Mouse (Mus musculus): ENCODE results near the gene Dnajc4.

Gene Dnajc4

DNA sequence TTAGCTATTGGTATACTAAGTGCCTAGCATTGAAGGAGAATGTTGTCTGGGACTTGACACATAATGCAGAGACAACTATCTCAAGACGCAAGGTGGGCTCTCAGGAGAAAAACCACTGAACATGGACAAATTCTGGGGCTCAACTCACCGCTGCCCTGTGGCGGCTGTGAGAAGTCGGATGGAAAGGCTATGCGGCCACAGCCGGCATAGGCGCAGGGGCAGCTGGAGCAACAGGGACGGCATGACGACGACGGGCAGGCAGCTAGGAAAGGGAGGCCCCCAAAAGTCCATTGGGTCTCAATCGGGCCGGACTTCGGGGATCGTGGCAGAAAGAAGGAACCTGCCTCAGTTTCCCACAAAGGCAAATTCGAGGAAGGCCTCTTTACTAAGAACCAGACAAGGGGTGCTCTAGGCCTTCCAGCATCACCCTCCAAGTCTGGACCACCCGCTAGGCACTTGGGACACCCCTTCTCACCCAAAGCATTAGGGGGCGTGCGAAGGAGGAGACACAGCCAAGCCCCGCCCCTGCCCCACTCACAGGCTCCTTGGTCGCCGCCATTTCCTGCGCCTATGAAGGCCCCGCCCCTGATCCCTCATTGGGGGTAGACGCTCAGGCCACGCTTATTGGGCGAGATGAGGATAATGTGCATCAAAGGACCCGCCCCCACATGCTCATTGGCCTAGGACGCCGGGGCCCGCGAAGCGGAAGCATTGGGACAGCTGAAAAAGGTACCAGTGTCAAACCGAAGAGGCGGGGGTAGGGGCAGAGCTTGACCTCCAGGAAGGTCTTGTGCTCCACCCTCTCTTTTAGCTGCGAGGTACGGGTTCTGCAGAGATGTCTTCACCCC lies at the start of gene Dnajc4:
Gene Dnajc4 (minus strand): TSS at position 562 of the 848 bp plus-strand sequence.
- DNase-seq (ENCODE audit: extremely low spot score, low read depth, low spot score): peak; percentile 86

DNA sequence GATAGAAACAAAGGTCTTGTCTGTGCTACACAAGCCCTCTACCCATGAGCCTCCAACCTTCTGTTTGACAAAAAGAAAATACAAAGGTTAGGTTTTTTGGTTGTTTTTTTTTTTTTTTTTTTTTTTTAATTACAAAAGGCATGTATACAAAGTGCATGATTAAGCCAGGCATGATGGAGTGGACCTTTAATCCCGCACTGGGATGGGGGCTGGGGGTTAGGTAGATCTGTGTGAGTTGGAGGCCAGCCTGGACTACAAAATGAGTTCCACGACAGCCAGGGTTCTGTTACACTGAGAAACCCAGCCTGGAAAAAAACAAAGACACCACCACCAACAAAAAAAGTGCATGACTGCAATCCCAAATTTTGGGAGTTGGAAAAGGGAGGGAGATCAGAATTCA lies 48.8 kb upstream of the Dnajc4 start:
- DNase-seq (ENCODE audit: extremely low spot score, low read depth, low spot score): no peak

GRCm38 (mm10) chr19:7040637-7041130 lies 48.3 kb upstream of the Dnajc4 start:
- DNase-seq (ENCODE audit: extremely low spot score, low read depth, low spot score): no peak

GRCm38 (mm10) chr19:7039841-7040636 lies 47.7 kb upstream of the Dnajc4 start, which contains the start of gene Stip1:
Gene Stip1 (minus strand): TSS chr19:7039967.
- peak; percentile 99 for DNase-seq (ENCODE audit: extremely low spot score, low read depth, low spot score)

DNA sequence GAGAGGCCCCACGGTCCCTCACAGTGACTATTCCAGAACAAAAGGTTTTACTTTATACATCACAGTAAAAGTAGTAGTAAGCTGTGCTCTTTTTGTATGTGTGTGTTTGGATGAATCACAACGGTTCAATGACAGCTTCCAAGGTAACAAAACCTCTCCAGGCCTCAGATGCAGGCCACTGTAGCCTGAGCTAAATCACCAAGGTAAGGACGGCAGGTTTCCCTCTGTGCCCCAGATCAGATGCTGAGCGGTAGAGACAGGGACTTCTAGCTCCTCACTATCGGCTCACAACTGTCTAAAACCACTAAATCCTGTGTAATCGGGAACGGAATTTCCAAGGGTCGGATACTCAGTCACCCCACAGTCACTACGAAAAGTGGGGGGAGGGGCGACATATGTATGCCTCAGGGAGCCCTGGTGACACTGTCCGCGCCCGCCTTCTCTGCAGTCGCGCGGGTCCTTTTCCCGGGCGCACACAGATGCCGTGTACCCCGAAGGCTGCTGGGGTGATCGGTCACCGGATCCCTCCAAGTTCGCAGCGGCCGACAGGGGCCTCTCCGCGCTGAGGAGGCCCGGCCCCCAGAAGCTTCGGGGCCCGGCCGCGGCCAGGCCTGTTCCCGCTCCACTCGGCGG lies 46.8 kb upstream of the Dnajc4 start:
- DNase-seq (ENCODE audit: extremely low spot score, low read depth, low spot score): no peak

DNA sequence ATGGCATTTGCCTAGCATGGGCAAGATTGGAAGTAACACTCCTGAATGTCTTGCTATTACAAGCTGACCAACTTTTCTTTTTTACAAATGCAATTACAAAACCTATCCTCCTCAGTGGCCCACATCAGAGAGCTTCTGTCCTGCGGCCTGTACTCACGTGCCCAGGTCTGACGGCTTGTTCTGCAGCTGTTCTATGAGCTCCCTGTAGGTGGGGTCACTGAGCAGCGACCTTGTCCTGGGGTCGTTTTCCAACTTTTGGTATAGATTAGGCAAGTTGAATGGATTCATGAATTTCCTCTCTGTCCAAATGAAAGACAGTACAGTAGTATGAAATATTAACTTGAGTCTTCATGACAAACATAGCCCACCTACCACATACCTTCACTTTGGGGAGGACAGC lies 41.6 kb upstream of the Dnajc4 start:
- DNase-seq (ENCODE audit: extremely low spot score, low read depth, low spot score): no peak

- no peak for DNase-seq (ENCODE audit: extremely low spot score, low read depth, low spot score)
Observed at GRCm38 (mm10) chr19:7029531-7029930, 37.2 kb upstream of the Dnajc4 start.

DNA sequence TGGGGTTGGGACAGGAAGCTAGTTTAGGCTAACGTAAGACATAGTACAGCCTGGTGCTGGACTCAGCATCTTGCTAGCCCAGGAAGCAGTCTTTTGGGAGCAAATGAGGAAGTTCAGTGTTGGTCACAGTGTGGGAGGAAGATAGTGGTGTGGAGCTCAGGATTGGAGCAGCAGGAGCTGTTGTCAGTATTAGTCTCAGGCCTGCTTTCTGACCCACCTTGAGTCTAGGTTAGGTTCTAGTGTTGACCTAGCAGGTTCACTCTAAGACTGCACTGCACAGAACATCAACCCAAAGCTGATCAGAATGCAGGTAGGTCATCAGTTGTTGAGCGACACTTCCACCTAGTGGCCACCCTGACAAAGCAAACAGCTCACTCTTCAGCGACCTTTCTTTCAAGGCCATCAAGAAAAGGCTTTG lies 27.9 kb upstream of the Dnajc4 start:
- DNase-seq (ENCODE audit: extremely low spot score, low read depth, low spot score): no peak

DNA sequence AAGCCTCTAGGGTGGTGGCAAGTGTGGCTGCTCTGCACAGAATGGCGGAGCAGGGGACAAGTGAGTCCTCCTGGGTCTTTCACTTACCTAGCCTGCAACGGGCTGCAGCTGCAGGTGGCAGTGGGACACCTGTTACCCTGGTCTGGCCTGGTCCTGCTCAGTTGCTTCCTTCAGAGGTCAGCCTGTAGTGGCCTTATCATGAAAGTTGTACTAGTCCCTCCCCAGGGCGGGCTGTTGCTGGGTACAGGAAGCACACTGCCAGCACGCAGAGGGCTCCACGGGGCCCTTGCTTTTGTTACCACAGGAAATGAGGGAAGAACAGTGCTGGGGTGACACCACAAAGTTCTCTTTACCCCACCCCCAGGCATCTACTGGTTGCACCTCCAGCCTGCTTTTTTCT lies 26.8 kb upstream of the Dnajc4 start, which contains the start of gene Fermt3:
Gene Fermt3 (minus strand): TSS at position 279 of the 400 bp plus-strand sequence.
- no peak for DNase-seq (ENCODE audit: extremely low spot score, low read depth, low spot score)

DNA sequence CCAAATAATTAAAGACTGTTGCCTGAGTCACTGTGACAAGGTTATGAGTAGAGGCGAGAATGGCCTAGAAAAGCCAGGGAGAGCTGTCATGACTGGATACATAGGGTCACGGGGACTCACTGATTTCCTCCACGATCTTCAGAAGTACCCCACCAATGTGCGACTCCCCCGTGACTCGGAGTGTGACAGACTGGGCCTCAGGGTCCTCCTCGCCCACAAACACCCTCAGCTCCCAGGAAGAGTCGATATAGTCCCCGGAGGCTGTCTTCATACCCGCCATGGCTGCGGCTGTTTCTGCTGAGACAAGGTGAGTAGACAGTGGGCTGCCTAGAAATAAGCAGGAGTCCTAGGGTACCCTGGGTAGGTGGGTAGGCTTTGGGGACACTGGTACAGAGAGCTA lies 26.2 kb upstream of the Dnajc4 start:
- no peak for DNase-seq (ENCODE audit: extremely low spot score, low read depth, low spot score)

- no peak for DNase-seq (ENCODE audit: extremely low spot score, low read depth, low spot score)
Observed at GRCm38 (mm10) chr19:7017541-7018457, 25.4 kb upstream of the Dnajc4 start.

GRCm38 (mm10) chr19:7014481-7015135 lies 22.2 kb upstream of the Dnajc4 start:
- DNase-seq (ENCODE audit: extremely low spot score, low read depth, low spot score): no peak

DNA sequence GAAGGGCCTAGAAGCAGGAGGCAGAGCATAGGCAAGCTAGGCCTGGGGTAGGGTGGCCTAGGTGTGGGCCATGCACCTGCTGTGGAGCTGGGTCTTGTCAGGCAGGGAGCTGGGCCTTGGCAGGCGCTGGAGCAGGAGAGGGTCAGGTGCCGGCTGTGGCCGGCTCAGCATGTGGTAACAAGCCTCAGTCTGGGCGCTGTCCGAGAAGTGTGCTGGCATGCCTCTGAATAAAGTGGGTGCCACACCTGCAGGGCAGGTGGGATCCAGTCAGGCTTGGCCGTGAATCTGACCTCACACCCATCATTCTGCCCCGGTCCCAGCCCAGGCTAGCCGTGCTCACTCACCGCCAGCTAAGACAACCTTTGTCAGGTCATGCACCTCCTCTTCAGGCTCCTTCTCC lies 21.6 kb upstream of the Dnajc4 start:
- DNase-seq (ENCODE audit: extremely low spot score, low read depth, low spot score): no peak

GRCm38 (mm10) chr19:7012426-7012825 lies 20.1 kb upstream of the Dnajc4 start:
- no peak for DNase-seq (ENCODE audit: extremely low spot score, low read depth, low spot score)

DNA sequence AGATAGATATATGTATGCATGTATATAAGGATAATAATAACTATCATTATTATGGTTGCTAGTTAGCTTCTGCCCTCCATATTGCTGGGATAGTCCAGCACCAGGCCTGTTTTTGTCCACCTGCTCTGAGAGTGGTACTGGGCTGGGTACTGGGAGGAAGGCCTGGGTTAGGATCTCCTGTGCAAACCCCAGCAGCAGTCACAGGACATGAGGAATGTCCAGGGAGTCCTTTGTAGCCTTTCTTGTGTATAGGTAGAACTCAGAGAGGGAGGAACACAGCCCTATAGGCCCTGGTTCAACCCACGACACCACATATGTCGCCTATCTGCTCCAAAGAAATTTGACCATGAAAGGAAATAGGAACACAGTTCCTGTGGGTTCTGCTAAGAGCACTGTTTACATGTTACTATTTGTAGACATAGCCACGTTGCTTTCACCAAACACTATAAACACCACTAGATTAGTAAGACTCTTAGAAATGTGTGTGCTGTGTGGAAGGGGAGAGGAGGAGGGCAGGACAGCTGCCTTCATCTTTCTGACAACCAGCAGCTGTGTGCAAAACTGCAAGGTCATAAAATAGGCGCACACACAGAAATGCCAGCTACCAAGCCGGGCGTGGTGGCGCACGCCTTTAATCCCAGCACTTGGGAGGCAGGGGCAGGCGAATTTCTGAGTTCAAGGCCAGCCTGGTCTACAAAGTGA lies 14.7 kb upstream of the Dnajc4 start:
- no peak for DNase-seq (ENCODE audit: extremely low spot score, low read depth, low spot score)

DNA sequence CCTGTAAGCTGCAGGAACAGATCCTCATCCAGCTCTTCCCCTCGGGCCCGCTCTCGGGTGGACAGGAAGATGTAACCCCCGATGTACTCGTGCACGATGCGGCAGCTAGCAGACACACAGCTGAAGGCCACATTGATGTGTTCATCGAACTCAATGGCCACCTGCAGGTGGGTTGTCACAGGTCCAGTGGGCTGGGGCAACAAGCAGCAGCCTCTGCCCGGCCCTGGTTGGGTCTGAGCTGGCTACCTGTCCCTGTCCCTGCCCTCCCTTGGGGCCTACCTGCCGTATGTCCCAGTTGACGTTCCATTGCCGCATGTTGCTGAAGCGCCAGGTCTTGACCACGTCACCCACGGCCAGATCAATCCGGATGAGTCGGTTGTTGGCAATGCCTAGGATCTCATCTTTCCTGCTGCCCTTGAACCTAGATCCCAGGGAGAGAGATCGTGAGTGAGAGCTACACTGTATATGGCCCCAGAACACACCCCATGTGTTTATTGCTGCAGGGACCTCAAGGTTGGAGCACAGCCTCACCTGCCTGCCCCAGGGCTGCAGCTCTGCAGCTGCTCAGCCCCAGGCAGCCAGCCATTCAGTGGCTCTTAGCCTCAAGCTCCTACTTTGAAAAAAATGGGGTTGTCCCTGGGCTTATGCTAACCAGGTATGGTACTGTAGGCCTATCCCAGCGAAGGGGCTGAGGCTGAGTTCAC lies 7.1 kb upstream of the Dnajc4 start:
- DNase-seq (ENCODE audit: extremely low spot score, low read depth, low spot score): no peak

DNA sequence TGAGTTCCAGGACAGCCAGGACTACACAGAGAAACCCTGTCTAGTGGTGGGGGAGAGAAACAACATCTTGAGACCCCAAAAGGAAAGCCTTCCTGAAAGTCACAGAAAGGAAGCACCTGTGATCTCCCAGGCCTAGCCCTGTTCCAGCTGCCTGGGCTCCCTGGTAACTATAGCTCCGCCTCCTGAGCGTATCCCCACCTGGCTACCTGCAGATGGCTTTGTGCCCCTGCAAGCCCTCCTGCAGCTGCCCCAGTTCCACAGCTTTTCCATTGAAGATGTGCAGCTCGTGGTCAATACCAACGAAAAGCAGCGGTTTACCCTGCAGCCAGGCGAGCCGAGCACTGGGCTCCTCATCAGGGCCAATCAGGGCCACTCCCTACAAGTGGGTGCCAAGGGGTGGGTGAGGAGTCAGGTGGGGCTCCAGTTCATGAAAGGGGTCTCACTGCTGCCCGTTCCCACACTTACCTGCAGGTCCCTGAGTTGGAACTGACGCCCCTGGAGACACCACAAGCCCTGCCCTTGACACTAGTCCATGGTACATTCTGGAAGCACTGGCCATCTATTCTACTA lies 5.4 kb upstream of the Dnajc4 start:
- no peak for DNase-seq (ENCODE audit: extremely low spot score, low read depth, low spot score)

DNA sequence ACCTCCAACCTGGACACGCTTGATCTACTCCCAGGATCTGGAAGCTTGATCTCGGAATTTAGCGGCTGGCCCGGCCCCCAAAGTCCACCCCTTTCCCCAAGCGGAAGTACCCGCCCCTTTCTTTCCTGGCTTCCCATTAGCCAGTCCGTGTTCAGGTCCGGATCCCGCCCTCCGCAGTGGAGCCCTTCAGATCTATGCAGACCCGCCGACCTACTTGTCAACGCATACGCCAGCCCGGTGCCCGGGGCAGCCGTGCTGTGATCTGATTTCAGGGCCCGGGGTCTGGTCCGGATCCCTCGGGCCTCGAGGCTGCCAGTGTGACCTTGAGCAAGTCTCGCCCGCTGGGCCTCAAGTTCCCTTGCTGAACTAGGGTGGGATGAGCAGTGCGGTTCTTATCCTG lies 3.6 kb upstream of the Dnajc4 start, which contains the start of the genes Nudt22 and Trpt1:
Gene Nudt22 (minus strand): TSS at position 112 of the 400 bp plus-strand sequence.
Gene Trpt1 (plus strand): TSS at position 126 of the 400 bp plus-strand sequence.
- DNase-seq (ENCODE audit: extremely low spot score, low read depth, low spot score): no peak

Measured in hindlimb bud, embryonic 11.5 days (tissue).